In the genomic region with DNA sequence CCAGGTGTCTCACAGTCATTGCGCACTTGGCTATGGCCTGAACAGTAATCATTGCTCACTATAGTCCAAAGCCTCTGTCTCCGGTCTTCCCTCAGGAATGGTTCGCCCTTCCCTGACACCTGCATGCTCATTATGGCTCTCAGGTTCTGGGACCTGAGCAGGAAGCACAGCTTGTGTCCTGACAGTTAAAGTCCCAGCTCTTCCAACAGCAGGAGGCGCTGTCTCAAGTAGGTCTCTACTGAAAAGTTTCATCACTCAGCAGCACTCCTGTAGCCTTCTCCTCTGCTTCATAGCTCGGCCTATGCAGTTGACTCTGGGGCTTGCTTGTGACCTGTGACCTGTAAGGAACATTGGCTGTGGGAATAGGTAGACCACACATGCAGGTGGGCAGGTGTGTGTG, we compare ENCODE assay signal across 14 mouse cellular contexts. TPM values are rescaled to one million over a fixed set of nuclear protein-coding genes. Genes with fewer than 3 reads are reported as not detected.
DNase-seq lines count a peak whose midpoint lies in the region; ATAC-seq and TF ChIP-seq lines count a peak whose summit lies in the region.
"Had no signal": no experiment of that assay in that cellular context is flagged by ENCODE, and none has a peak within 500 bp of the region (broad histone marks: within the 10 kb centered on the region; RNA-seq: fewer than 3 reads in every experiment).

No protein-coding gene starts in this region.

- no peak for TF ChIP-seq EP300 in liver, postnatal 0 days (IDR thresholded peaks at IDR 0.05; ENCODE audit: low read depth)

- 75% methylated on average over 5 of the region's 5 CpGs for WGBS in liver, postnatal 0 days (ENCODE audit: insufficient replicate concordance)
- WGBS in liver, embryonic 12.5 days (ENCODE audit: insufficient replicate concordance), result 71% methylated on average over 5 of the region's 5 CpGs

- H3K36me3 ChIP-seq in liver, postnatal 0 days (replicated peaks; ENCODE audit: insufficient read depth, low read length), result no peaks in the 10 kb centered on the region
- no peaks in the 10 kb centered on the region for H3K36me3 ChIP-seq in liver, embryonic 12.5 days
- no peaks in the 10 kb centered on the region for H3K36me3 ChIP-seq in ES-E14 (ENCODE audit: control insufficient read depth, insufficient read depth, low read length, poor library complexity, severe bottlenecking)
- H3K36me3 ChIP-seq in splenic B cell, adult 2 months (ENCODE audit: control insufficient read depth, insufficient read depth, low read length, poor library complexity, severe bottlenecking), result no peaks in the 10 kb centered on the region
- H3K36me3 ChIP-seq: embryonic facial prominence, embryonic 12.5 days; heart, embryonic 15.5 days had no signal

- peak; percentile 76 for DNase-seq in CD4-positive, CD25-positive, alpha-beta regulatory T cell, adult 2 months (ENCODE audit: low read depth, low spot score)
- DNase-seq in liver, postnatal 0 days, result no peak
- DNase-seq in ES-E14 (ENCODE audit: low read depth, low spot score), result peak; percentile 60
- peak; percentile 63 for DNase-seq in splenic B cell, adult 2 months (ENCODE audit: low read depth, low spot score)
- DNase-seq in urinary bladder, adult 18-20 months (ENCODE audit: low spot score in 2 of 2), result no peak
- DNase-seq in cerebellum, adult 9-11 months, result no peak
- DNase-seq: kidney, postnatal 10 days; lung, adult 18-20 months; midbrain, embryonic 14.5 days had no signal

- ATAC-seq in CD4-positive, CD25-positive, alpha-beta regulatory T cell, adult 4 months, result no peak
- no peak for ATAC-seq in liver, postnatal 0 days
- ATAC-seq in liver, embryonic 12.5 days, result no peak
- ATAC-seq: hindbrain, embryonic 16.5 days had no signal

- in situ Hi-C loops in ES-E14 (cut with MboI; ENCODE audit: low sequenced_read_pairs in 2 of 2, unreplicated experiment in 2 of 2), result no loop called here

- peak overlapping the region; percentile 25; the same call in 1 of the 2 replicates for H3K27ac ChIP-seq in liver, postnatal 0 days (ENCODE audit: low read depth)
- H3K27ac ChIP-seq in liver, embryonic 12.5 days, result no peak overlapping the region
- H3K27ac ChIP-seq in ES-E14 (ENCODE audit: insufficient read depth, low read depth, low read length, poor library complexity, severe bottlenecking), result no peak overlapping the region
- H3K27ac ChIP-seq: embryonic facial prominence, embryonic 12.5 days had no signal

- TF ChIP-seq CTCF in liver, postnatal 0 days (IDR thresholded peaks at IDR 0.05; ENCODE audit: low read depth), result peak; percentile 60

- H3K4me3 ChIP-seq in liver, postnatal 0 days (ENCODE audit: low read depth, low read length), result no peak overlapping the region
- H3K4me3 ChIP-seq in liver, embryonic 12.5 days, result no peak overlapping the region
- H3K4me3 ChIP-seq in ES-E14 (ENCODE audit: insufficient read depth in 1 of 2, low read depth in 1 of 2, low read length in 2 of 2, poor library complexity in 1 of 2, severe bottlenecking in 1 of 2), result no peak overlapping the region
- H3K4me3 ChIP-seq: embryonic facial prominence, embryonic 12.5 days; heart, embryonic 15.5 days had no signal

- no peaks in the 10 kb centered on the region for H3K9me3 ChIP-seq in liver, postnatal 0 days (ENCODE audit: low read length)
- H3K9me3 ChIP-seq in liver, embryonic 12.5 days (replicated peaks), result no peaks in the 10 kb centered on the region
- H3K9me3 ChIP-seq in ES-E14 (ENCODE audit: control insufficient read depth, insufficient read depth, low read depth, low read length), result no peaks in the 10 kb centered on the region
- H3K9me3 ChIP-seq: embryonic facial prominence, embryonic 12.5 days; heart, embryonic 15.5 days had no signal

- H3K4me1 ChIP-seq in liver, postnatal 0 days (ENCODE audit: insufficient read depth), result peaks cover 81% of the 10 kb centered on the region
- H3K4me1 ChIP-seq in liver, embryonic 12.5 days, result peaks cover 81% of the 10 kb centered on the region
- H3K4me1 ChIP-seq in ES-E14 (ENCODE audit: control insufficient read depth in 2 of 2, insufficient read depth in 2 of 2, low read length in 2 of 2, poor library complexity in 1 of 2), result peaks cover 27 to 40% of the 10 kb centered on the region in 2 experiments

- no peak overlapping the region for H3K4me2 ChIP-seq in liver, postnatal 0 days (ENCODE audit: low read depth, low read length)
- H3K4me2 ChIP-seq in liver, embryonic 12.5 days, result no peak overlapping the region
- H3K4me2 ChIP-seq: embryonic facial prominence, embryonic 12.5 days; heart, embryonic 15.5 days had no signal

- H3K9ac ChIP-seq in liver, postnatal 0 days (replicated peaks), result no peak overlapping the region
- no peak overlapping the region for H3K9ac ChIP-seq in liver, embryonic 12.5 days
- H3K9ac ChIP-seq in ES-E14 (ENCODE audit: insufficient read depth, low read depth, low read length, poor library complexity, severe bottlenecking), result no peak overlapping the region
- H3K9ac ChIP-seq: embryonic facial prominence, embryonic 12.5 days; heart, embryonic 15.5 days had no signal

- no peaks in the 10 kb centered on the region for H3K27me3 ChIP-seq in liver, postnatal 0 days (ENCODE audit: insufficient read depth, low read length)
- no peaks in the 10 kb centered on the region for H3K27me3 ChIP-seq in liver, embryonic 12.5 days (replicated peaks)
- H3K27me3 ChIP-seq in splenic B cell, adult 2 months (ENCODE audit: control insufficient read depth, insufficient read depth, low read length, poor library complexity, severe bottlenecking), result no peaks in the 10 kb centered on the region
- H3K27me3 ChIP-seq: embryonic facial prominence, embryonic 12.5 days; heart, embryonic 15.5 days had no signal

TF ChIP-seq in ES-E14, 5 proteins besides CTCF, POLR2A, EP300 and RAD21:
- TF ChIP-seq HCFC1 (IDR thresholded peaks at IDR 0.05; ENCODE audit: borderline replicate concordance, insufficient read depth, low read length), result no peak
- TF ChIP-seq ZC3H11A (IDR thresholded peaks at IDR 0.05; ENCODE audit: borderline replicate concordance, low read depth, low read length), result no peak
- no peak for TF ChIP-seq ZNF384 (IDR thresholded peaks at IDR 0.05; ENCODE audit: low read depth, low read length)
- no peak for TF ChIP-seq CHD2 (IDR thresholded peaks at IDR 0.05; ENCODE audit: low read depth, low read length)
TF ChIP-seq in ES-E14: peak in this region for 0.

RNA-seq across cellular contexts. Expression of gene Rapgef1, which starts 45.9 kb away (rescaled TPM):
- polyA plus RNA-seq in CD4-positive, CD25-positive, alpha-beta regulatory T cell, adult 4 months (2017; shearing (Covaris generic)), result 10 to 100 TPM; 28.7 to 35.9 TPM
- polyA plus RNA-seq in liver, postnatal 0 days (2015; fragmentation: Nextera tagmentation; extraction: Ambion mirVana), result 4.8 and 5.1 TPM in 2 replicates
- 10.1 and 10.8 TPM in 2 replicates for polyA plus RNA-seq in liver, embryonic 12.5 days (2016; fragmentation: Nextera tagmentation; extraction: Ambion mirVana)
- 48.5 and 54.6 TPM in 2 replicates for total RNA-seq in ES-E14 (2012; rRNA removed)

Comparison
In these comparisons a context has a peak if more than half of its experiments do, and no peak if none do; other contexts are left out.
1. DNase-seq: peak in CD4-positive, CD25-positive, alpha-beta regulatory T cell, adult 2 months (single experiment), ES-E14 (single experiment) and splenic B cell, adult 2 months (single experiment); none in liver, postnatal 0 days (single experiment), urinary bladder, adult 18-20 months (0 of 2) and cerebellum, adult 9-11 months (single experiment).